Mouse (Mus musculus): ENCODE measurements at regions not wholly inside any gene's neighbourhood (a gene's known extent, or its start where the extent isn't known, plus 50 kb on each side); places are given as distances from the start of the nearest gene placed in this dataset.
"Not testable (repeated sequence)": the region's sequence is repeated elsewhere in the genome, so short reads cannot be mapped to it uniquely, and the experiment has no call there.

DNA sequence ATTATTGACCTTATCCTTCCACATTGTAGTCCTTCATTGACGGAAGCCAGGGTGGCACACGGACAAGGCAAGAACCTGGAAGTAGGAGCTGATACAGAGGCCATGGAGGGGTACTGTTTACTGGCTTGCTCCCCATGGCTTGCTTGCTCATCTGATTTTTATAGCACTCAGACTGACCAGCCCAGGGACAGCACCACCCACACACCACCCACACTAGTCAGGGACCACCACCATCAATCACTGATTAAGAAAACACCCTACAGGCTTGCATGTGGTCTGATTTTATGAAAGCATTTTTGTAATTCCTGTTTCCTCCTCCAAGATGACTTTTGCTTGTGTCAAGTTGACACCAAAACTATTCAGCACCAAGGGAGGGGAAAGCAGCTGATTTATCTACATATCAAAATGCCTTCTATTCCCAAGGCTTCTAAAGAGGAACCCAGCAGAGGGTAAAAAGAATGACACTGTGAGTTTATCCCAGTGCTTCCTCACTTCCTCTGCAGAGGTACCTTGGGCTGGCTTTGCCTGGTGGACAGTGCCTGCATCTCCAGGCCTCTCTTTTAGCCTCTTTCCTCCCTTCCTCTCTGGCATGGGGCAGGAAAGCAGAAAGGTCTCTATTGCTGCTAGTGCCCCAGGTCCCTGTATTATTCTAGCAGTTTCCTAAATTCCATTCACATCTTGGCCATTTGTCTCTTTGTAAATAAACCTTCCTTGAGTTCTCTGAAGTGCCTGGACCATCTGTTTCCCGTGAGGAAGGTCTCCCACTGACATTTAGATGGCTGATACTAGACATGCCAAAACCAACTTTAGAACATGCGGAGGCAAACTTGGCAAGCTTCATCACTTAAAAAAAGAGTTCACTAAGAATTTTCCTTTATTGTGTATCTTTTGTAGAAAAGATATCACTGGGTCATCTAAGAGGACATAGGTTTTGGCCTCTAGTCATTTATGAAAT, 507.6 kb downstream of the Gja1 start:
- WGBS, result 79% methylated on average over 4 of the region's 4 CpGs
- no peak for ATAC-seq

DNA sequence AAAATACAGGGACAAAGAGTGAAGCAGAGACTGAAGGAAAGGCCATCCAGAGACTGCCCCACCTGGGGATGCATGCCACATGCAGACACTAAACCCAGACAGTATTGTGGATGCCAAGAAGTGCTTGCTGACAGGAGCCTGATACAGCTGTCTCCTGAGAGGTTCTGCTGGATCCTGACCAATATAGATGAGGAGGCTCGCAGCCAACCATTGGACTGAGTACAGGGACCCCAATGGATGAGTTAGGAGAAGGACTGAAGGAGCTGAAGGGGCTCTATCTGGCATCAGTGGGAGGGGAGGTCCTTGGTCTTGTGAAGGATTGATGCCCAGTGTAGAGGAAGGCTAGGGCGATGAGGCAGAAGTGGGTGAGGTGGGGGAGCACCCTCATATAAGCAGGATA, 514.4 kb downstream of the Gja1 start:
- not testable (repeated sequence) for H3K27me3 ChIP-seq (replicated peaks; ENCODE audit: control insufficient read depth, insufficient read depth, low read length); H3K9me3 ChIP-seq (ENCODE audit: control insufficient read depth, low read length); H3K9ac ChIP-seq (replicated peaks; ENCODE audit: low read depth, low read length); H3K4me2 ChIP-seq (ENCODE audit: low read length); H3K4me3 ChIP-seq (replicated peaks; ENCODE audit: low read length); H3K27ac ChIP-seq (ENCODE audit: low read length); H3K36me3 ChIP-seq (ENCODE audit: control insufficient read depth, insufficient read depth); H3K4me1 ChIP-seq (replicated peaks; ENCODE audit: control insufficient read depth, insufficient read depth, low read length)
- 81% methylated on average over 2 of the region's 2 CpGs for WGBS
- ATAC-seq, result 0 out of 2 replicates have a peak, but pooled peaks have one; percentile 12

More for the DNA sequence above, 507.6 kb downstream of the Gja1 start:
- Histone ChIP-seq H3K4me1 (replicated peaks; ENCODE audit: control insufficient read depth, insufficient read depth, low read length) (no peaks in the 10 kb centered on the region), H3K9me3 (ENCODE audit: control insufficient read depth, low read length) (no peaks in the 10 kb centered on the region), H3K27ac (ENCODE audit: low read length) (no peak overlapping the region), H3K36me3 (ENCODE audit: control insufficient read depth, insufficient read depth) (no peaks in the 10 kb centered on the region), H3K4me2 (ENCODE audit: low read length) (no peak overlapping the region), H3K27me3 (replicated peaks; ENCODE audit: control insufficient read depth, insufficient read depth, low read length) (no peaks in the 10 kb centered on the region), H3K4me3 (replicated peaks; ENCODE audit: low read length) (no peak overlapping the region), H3K9ac (replicated peaks; ENCODE audit: low read depth, low read length) (no peak overlapping the region)

GRCm38 (mm10) chr10:56892666-56893209, 515.6 kb downstream of the Gja1 start:
- WGBS, result 56% methylated on average over 10 of the region's 10 CpGs
- H3K9ac ChIP-seq (replicated peaks; ENCODE audit: low read depth, low read length), result no peak overlapping the region
- H3K9me3 ChIP-seq (ENCODE audit: control insufficient read depth, low read length), result no peaks in the 10 kb centered on the region
- no peak overlapping the region for H3K27ac ChIP-seq (ENCODE audit: low read length)
- no peak; the same call in 1 of the 2 replicates for ATAC-seq
- H3K36me3 ChIP-seq (ENCODE audit: control insufficient read depth, insufficient read depth), result no peaks in the 10 kb centered on the region
- H3K4me3 ChIP-seq (replicated peaks; ENCODE audit: low read length), result no peak overlapping the region
- H3K4me2 ChIP-seq (ENCODE audit: low read length), result no peak overlapping the region
- no peaks in the 10 kb centered on the region for H3K27me3 ChIP-seq (replicated peaks; ENCODE audit: control insufficient read depth, insufficient read depth, low read length)
- peaks cover 5% of the 10 kb centered on the region; the same call in 1 of the 2 replicates for H3K4me1 ChIP-seq (replicated peaks; ENCODE audit: control insufficient read depth, insufficient read depth, low read length)

DNA sequence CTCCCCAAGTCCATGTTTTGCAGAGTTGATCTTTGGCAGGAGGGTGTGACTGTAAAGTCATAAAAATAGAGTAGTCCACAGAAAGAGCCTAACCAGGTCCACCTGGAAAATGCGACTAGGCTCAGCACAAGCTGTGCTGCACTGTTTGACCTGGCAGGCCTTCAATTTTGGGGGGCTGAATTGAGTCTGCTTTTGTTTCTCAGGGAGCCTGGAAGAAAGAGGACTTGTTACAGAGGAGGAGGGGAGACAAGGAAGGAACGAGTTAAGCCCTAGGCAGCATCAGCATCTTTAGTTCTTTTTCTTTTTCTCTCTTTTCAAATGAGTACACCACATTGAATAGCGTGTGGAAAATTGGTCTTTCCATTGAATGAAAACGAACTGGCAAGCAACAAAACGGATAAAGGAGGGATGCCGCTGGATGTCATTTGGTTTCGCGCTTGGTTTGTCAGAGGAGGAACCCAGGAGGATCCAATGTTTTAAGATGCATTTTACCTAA, 516.1 kb downstream of the Gja1 start:
- no peak overlapping the region; the same call in 1 of the 2 replicates for H3K4me2 ChIP-seq (ENCODE audit: low read length)
- H3K4me3 ChIP-seq (replicated peaks; ENCODE audit: low read length), result no peak overlapping the region
- H3K27ac ChIP-seq (ENCODE audit: low read length), result 0 out of 2 replicates have a peak overlapping the region, but pooled peaks have one; percentile 18
- no peaks in the 10 kb centered on the region for H3K36me3 ChIP-seq (ENCODE audit: control insufficient read depth, insufficient read depth)
- ATAC-seq, result peak; percentile 79
- WGBS, result 2% methylated on average over 8 of the region's 8 CpGs
- H3K27me3 ChIP-seq (replicated peaks; ENCODE audit: control insufficient read depth, insufficient read depth, low read length), result no peaks in the 10 kb centered on the region
- no peak overlapping the region for H3K9ac ChIP-seq (replicated peaks; ENCODE audit: low read depth, low read length)
- H3K4me1 ChIP-seq (replicated peaks; ENCODE audit: control insufficient read depth, insufficient read depth, low read length), result peaks cover 5% of the 10 kb centered on the region; the same call in 1 of the 2 replicates
- H3K9me3 ChIP-seq (ENCODE audit: control insufficient read depth, low read length), result no peaks in the 10 kb centered on the region

- peak; percentile 80 for ATAC-seq
- Histone ChIP-seq H3K4me1 (replicated peaks; ENCODE audit: control insufficient read depth, insufficient read depth, low read length) (no peaks in the 10 kb centered on the region), H3K9me3 (ENCODE audit: control insufficient read depth, low read length) (no peaks in the 10 kb centered on the region), H3K27me3 (replicated peaks; ENCODE audit: control insufficient read depth, insufficient read depth, low read length) (no peaks in the 10 kb centered on the region), H3K27ac (ENCODE audit: low read length) (no peak overlapping the region), H3K9ac (replicated peaks; ENCODE audit: low read depth, low read length) (no peak overlapping the region), H3K4me3 (replicated peaks; ENCODE audit: low read length) (no peak overlapping the region), H3K36me3 (ENCODE audit: control insufficient read depth, insufficient read depth) (no peaks in the 10 kb centered on the region), H3K4me2 (ENCODE audit: low read length) (no peak overlapping the region)
- 22% methylated on average over 5 of the region's 5 CpGs for WGBS
Measured at GRCm38 (mm10) chr10:56899640-56900274, 522.6 kb downstream of the Gja1 start.

DNA sequence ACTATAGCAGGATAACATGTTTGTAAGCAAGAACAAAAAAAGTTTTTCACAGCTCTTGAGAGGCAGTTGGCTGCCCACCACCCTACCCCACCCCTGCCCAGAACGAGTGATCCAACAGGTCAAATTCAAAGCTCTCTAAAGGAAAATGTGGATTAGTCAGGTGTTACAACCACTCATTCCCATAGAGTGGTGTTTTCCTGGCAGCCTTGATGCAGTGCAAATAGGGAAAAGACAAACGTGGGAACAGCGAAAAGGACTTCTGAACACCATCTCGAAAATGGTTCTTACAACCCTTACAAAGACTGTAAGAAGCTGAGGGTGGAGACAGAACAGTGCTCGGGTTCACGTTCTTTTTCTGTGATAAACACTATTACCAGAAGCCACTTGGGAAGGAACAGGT, 523.8 kb downstream of the Gja1 start:
- no peak for ATAC-seq
- no peaks in the 10 kb centered on the region for H3K36me3 ChIP-seq (ENCODE audit: control insufficient read depth, insufficient read depth)
- H3K4me3 ChIP-seq (replicated peaks; ENCODE audit: low read length), result no peak overlapping the region
- no peaks in the 10 kb centered on the region for H3K4me1 ChIP-seq (replicated peaks; ENCODE audit: control insufficient read depth, insufficient read depth, low read length)
- H3K4me2 ChIP-seq (ENCODE audit: low read length), result no peak overlapping the region
- no peaks in the 10 kb centered on the region for H3K27me3 ChIP-seq (replicated peaks; ENCODE audit: control insufficient read depth, insufficient read depth, low read length)
- WGBS, result 89% methylated on average over 6 of the region's 6 CpGs
- no peak overlapping the region for H3K9ac ChIP-seq (replicated peaks; ENCODE audit: low read depth, low read length)
- no peaks in the 10 kb centered on the region for H3K9me3 ChIP-seq (ENCODE audit: control insufficient read depth, low read length)
- H3K27ac ChIP-seq (ENCODE audit: low read length), result no peak overlapping the region

DNA sequence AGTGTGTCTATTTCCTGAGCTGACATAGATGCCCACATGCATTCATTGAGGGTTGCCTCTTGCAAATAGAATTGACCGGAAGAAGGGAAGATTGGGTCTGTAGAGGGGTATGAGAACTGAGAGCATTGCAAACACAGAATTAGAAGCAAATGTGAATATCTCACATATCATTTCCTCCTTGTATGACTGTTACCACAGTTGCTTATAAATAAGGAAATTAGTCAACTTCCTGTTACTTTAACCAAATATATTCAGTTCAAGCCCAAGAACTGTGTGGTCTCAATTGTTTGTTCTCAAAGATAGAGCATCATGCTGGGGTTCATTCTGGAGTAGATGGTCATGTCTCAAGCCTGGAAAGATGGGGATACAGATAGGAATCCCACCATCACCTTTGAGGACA, 535.6 kb downstream of the Gja1 start:
- 91% methylated on average over 1 of the region's 1 CpGs for WGBS
- no peak overlapping the region for H3K4me3 ChIP-seq (replicated peaks; ENCODE audit: low read length)
- no peaks in the 10 kb centered on the region for H3K27me3 ChIP-seq (replicated peaks; ENCODE audit: control insufficient read depth, insufficient read depth, low read length)
- no peaks in the 10 kb centered on the region for H3K4me1 ChIP-seq (replicated peaks; ENCODE audit: control insufficient read depth, insufficient read depth, low read length)
- ATAC-seq, result no peak
- H3K27ac ChIP-seq (ENCODE audit: low read length), result no peak overlapping the region
- no peaks in the 10 kb centered on the region for H3K36me3 ChIP-seq (ENCODE audit: control insufficient read depth, insufficient read depth)
- H3K4me2 ChIP-seq (ENCODE audit: low read length), result no peak overlapping the region
- no peaks in the 10 kb centered on the region for H3K9me3 ChIP-seq (ENCODE audit: control insufficient read depth, low read length)
- H3K9ac ChIP-seq (replicated peaks; ENCODE audit: low read depth, low read length), result no peak overlapping the region

GRCm38 (mm10) chr10:56914103-56914502, 537.0 kb downstream of the Gja1 start:
- no peaks in the 10 kb centered on the region for H3K4me1 ChIP-seq (replicated peaks; ENCODE audit: control insufficient read depth, insufficient read depth, low read length)
- no peaks in the 10 kb centered on the region for H3K27me3 ChIP-seq (replicated peaks; ENCODE audit: control insufficient read depth, insufficient read depth, low read length)
- no peaks in the 10 kb centered on the region for H3K36me3 ChIP-seq (ENCODE audit: control insufficient read depth, insufficient read depth)
- ATAC-seq, result no peak
- no peaks in the 10 kb centered on the region for H3K9me3 ChIP-seq (ENCODE audit: control insufficient read depth, low read length)
- H3K4me2 ChIP-seq (ENCODE audit: low read length), result no peak overlapping the region
- no peak overlapping the region for H3K9ac ChIP-seq (replicated peaks; ENCODE audit: low read depth, low read length)
- no peak overlapping the region for H3K27ac ChIP-seq (ENCODE audit: low read length)
- WGBS, result 80% methylated on average over 5 of the region's 5 CpGs
- H3K4me3 ChIP-seq (replicated peaks; ENCODE audit: low read length), result no peak overlapping the region

- Histone ChIP-seq H3K4me2 (ENCODE audit: low read length) (no peak overlapping the region), H3K9me3 (ENCODE audit: control insufficient read depth, low read length) (no peaks in the 10 kb centered on the region), H3K36me3 (ENCODE audit: control insufficient read depth, insufficient read depth) (no peaks in the 10 kb centered on the region), H3K9ac (replicated peaks; ENCODE audit: low read depth, low read length) (no peak overlapping the region), H3K4me1 (replicated peaks; ENCODE audit: control insufficient read depth, insufficient read depth, low read length) (no peaks in the 10 kb centered on the region), H3K27ac (ENCODE audit: low read length) (no peak overlapping the region), H3K4me3 (replicated peaks; ENCODE audit: low read length) (no peak overlapping the region), H3K27me3 (replicated peaks; ENCODE audit: control insufficient read depth, insufficient read depth, low read length) (no peaks in the 10 kb centered on the region)
- ATAC-seq, result no peak
- WGBS, result 76% methylated on average over 5 of the region's 5 CpGs
Measured at GRCm38 (mm10) chr10:56918412-56918811, 541.3 kb downstream of the Gja1 start.

All from forebrain, embryonic 16.5 days (tissue).